Mouse (Mus musculus) small intestine, adult 2 months (tissue): Measurements from ENCODE around the gene Bace1.

Experiments used
- CTCF ChIP-seq: fragments of 200-500 bp; IDR thresholded peaks from 2 replicates; pipeline ENCODE4 v1.5.1; 2012; ENCODE audit warnings: low read depth, mild to moderate bottlenecking, control low read depth, inconsistent platforms, low read length, moderate library complexity, mixed read lengths; ENCODE audit not compliant: insufficient replicate concordance, insufficient read length; ENCODE audit errors: extremely low read depth
- POLR2A ChIP-seq: fragments of 200-500 bp; IDR thresholded peaks from 2 replicates; pipeline ENCODE4 v1.6.1; 2012; ENCODE audit warnings: low read depth, mild to moderate bottlenecking, control low read depth, inconsistent platforms, low read length, moderate library complexity

GRCm38 (mm10) chr9:45851330-45851729 lies 12.9 kb downstream of the Bace1 start:
- TF ChIP-seq CTCF (no peak), POLR2A (no peak)
